ENCODE assay signal across 13 mouse cellular contexts in genomic region chr6:31021776-31022175, GRCm38 (mm10).
A peak's percentile ranks its signal among the peaks of the same experiment; 100 is the strongest.
DNase-seq lines count a peak whose midpoint lies in the region.
"Had no signal": no experiment of that assay in that cellular context is flagged by ENCODE, and none has a peak within 500 bp of the region (broad histone marks: within the 10 kb centered on the region; RNA-seq: fewer than 3 reads in every experiment).

No protein-coding gene starts in this region.

- DNase-seq in adrenal gland, adult 2 months, result peak; percentile 35
- DNase-seq in adrenal gland, adult 8-10 months, result no peak
- peak; percentile 10 to 37 for DNase-seq in adrenal gland, postnatal 36 days
- no peak for DNase-seq in adrenal gland, postnatal 10 days
- peak; percentile 25 for DNase-seq in NIH3T3 (ENCODE audit: low read depth)
- DNase-seq: B cell, adult 2 months; cerebellum, adult 11 months; cerebellum, adult 18-20 months; cerebellum, adult 8-10 months; cerebellum, adult 9-11 months; cerebellum, postnatal 14 days; cerebellum, postnatal 36 days; embryo, embryonic 11 days had no signal

Comparison
In these comparisons a context has a peak if more than half of its experiments do, and no peak if none do; other contexts are left out.
1. DNase-seq: peak in adrenal gland, adult 2 months (single experiment), adrenal gland, postnatal 36 days (2 of 2) and NIH3T3 (single experiment); none in adrenal gland, adult 8-10 months (single experiment) and adrenal gland, postnatal 10 days (single experiment).